Mouse (Mus musculus) liver, embryonic 14.5 days (tissue): ENCODE measurements around the gene Nmu.

Experiments
- CTCF ChIP-seq: IDR thresholded peaks from 2 replicates; pipeline ENCODE4 v1.5.1; 2016; ENCODE audit warnings: antibody characterized with exemption, low read depth, control low read depth
- EP300 ChIP-seq: IDR thresholded peaks from 2 replicates; pipeline ENCODE4 v1.6.1; 2016; ENCODE audit warnings: antibody characterized with exemption, low read depth

- TF ChIP-seq CTCF (no peak), EP300 (no peak)
These were observed 3.5 kb downstream of the Nmu start for GRCm38 (mm10) chr5:76360057-76360456.
